Mouse (Mus musculus): ENCODE results near the gene Txn2.

- TF ChIP-seq POLR2A (IDR thresholded peaks at IDR 0.05; ENCODE audit: insufficient read depth, low read depth, low read length) (no peak), CTCF (IDR thresholded peaks at IDR 0.05; ENCODE audit: insufficient read depth, low read depth, low read length) (no peak)
Measured at GRCm38 (mm10) chr15:77889761-77890422, 38.9 kb downstream of the Txn2 start.
